Mouse (Mus musculus) heart, adult 2 months (tissue): ENCODE results near the gene Cyth3.

Experiments used
- EP300 ChIP-seq: fragments of 200-500 bp; IDR thresholded peaks from 2 replicates; pipeline ENCODE4 v1.6.1; 2011; ENCODE audit warnings: low read depth, low read length, control low read depth; ENCODE audit not compliant: insufficient read depth
- POLR2A ChIP-seq: fragments of 200-500 bp; IDR thresholded peaks from 2 replicates; pipeline ENCODE4 v1.6.1; 2011; ENCODE audit warnings: mild to moderate bottlenecking, low read depth, low read length, control low read depth; ENCODE audit not compliant: insufficient read depth

GRCm38 (mm10) chr5:143602051-143602450 lies 20.2 kb upstream of the Cyth3 start:
- no peak for TF ChIP-seq POLR2A
- TF ChIP-seq EP300: no peak
